Mouse (Mus musculus): ENCODE results near the gene Akap10.
"Not testable (repeated sequence)": the region's sequence is repeated elsewhere in the genome, so short reads cannot be mapped to it uniquely, and the experiment has no call there.

Akap10 gene

DNA sequence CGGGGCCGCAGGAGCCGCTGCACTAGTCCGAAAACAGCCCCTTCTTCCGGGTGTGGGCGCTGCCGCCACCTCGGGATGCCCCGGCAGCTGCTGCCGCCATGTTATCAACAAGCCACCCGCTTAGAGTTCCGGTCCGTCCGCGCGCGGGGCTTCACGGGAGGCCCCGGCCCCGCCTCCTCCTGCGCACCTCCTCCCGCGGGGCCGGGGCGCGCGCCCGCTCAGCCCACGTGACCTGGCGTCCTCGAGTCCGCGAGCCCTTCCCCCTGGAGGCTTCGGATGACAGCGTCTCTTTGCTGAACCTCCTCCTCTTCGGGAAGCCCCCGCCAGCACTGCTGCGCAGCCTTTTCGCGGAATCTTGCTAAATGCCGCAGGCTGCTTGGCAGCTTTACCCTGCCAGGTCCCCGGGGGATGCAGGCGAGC is at the start of gene Akap10:
TSS of gene Akap10 (minus strand) at position 155 of the 420 bp plus-strand sequence.
- DNase-seq (ENCODE audit: low read depth, low spot score) = peak; percentile 97

GRCm38 (mm10) chr11:61975783-61976182 is 45.7 kb upstream of the Akap10 start:
- no peak for DNase-seq (ENCODE audit: low read depth, low spot score)

GRCm38 (mm10) chr11:61974106-61974707 is 44.2 kb upstream of the Akap10 start:
- DNase-seq (ENCODE audit: low read depth, low spot score) = no peak

DNA sequence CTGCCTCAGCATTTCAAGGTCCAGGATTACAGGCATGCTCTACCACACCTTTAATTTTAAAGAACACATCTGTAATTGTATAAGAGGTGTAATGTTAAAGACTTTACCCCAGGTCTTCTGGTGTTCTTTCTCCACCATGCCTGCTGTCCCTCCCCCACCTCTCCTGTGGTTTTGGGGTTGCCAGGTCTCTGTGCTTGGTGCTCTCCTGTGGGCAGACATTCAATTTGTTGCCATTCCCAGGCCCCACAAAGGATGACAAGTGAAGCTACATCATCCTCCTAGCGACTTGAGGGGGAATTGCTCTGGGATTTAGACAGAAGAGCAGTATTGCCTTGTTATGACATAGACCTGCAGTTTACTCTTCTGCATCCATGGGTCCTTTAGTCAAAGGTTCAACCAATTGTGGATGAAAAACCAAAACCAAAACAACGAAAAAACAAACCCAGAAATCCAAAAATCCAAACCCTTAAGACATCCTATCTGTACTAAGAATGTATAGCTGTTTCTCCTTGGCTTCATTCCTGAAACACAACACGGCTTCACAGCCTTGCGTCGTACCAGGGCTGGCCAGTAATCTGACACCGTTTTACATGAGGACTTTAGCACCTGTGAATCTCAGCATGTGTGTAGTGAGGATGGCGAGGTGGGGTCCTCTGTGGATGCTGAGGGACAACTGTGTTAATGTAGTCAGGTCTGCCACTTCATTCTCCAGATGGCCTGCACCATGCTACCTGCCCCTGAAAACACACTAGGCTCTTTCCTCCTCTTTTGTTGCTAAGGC is 41.6 kb upstream of the Akap10 start:
- no peak for DNase-seq (ENCODE audit: low read depth, low spot score)

DNA sequence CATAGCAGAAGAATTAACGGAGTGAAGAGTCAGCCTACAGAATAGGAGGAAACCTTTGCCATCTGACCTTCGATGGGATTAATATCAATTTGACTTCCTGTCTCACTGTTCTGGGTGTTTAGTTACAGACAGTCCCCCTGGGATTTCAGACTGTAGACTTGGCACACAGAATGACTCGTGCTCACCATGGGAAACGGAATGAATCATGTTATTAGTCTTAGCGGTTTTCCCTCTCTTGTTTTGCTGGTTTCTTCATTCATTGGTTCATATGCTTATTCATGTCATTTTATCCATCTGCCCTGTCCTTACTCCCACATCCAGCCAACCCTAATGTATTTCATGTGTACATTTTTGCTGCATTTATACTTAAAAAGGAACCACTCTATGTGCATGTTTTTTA is 40.8 kb upstream of the Akap10 start:
- DNase-seq (ENCODE audit: low read depth, low spot score) = no peak

DNA sequence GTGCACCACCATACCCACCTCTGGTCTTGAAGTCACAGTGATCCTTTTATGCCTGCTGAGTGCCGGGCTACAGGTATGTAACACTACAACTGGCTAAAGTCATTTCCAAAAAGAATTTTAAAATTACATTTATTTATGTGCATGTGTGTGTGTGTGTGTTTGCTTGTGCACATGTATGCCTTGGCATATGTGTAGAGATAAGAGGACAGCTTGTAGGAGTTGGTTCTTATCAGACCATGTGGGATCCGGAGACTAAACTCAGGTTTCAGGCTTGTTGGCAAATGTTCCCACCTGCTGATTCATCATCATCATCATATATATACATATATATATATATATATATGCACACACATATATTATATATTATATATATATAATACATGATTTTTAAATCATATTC is 38.8 kb upstream of the Akap10 start:
- DNase-seq (ENCODE audit: low read depth, low spot score) = no peak

GRCm38 (mm10) chr11:61967034-61967433 is 37.0 kb upstream of the Akap10 start:
- DNase-seq (ENCODE audit: low read depth, low spot score) = no peak

- no peak for DNase-seq (ENCODE audit: low read depth, low spot score)
These were observed 34.6 kb upstream of the Akap10 start for GRCm38 (mm10) chr11:61964611-61965010.

DNA sequence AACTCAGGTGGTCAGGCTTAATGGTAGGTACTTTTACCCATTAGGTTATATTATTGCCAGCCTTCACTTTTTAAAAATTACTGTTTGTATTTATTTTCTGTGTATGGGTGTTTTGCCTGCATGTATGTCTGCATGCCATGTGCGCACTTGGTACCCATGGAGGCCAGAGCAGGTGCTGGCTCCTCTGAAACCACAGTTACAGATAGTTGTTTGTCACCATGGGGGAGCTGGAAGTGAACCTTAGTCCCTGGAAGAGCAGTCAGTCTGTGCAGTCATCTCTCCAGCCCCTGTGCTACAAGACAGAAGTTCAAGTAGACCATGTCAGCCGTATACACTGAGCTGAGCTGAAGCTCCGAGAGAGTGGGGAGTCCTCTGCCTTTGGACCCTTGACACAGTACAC is 33.1 kb upstream of the Akap10 start:
- DNase-seq (ENCODE audit: low read depth, low spot score) = no peak

- peak; percentile 69 for DNase-seq (ENCODE audit: low read depth, low spot score)
These were observed 32.6 kb upstream of the Akap10 start for GRCm38 (mm10) chr11:61962684-61963083.

DNA sequence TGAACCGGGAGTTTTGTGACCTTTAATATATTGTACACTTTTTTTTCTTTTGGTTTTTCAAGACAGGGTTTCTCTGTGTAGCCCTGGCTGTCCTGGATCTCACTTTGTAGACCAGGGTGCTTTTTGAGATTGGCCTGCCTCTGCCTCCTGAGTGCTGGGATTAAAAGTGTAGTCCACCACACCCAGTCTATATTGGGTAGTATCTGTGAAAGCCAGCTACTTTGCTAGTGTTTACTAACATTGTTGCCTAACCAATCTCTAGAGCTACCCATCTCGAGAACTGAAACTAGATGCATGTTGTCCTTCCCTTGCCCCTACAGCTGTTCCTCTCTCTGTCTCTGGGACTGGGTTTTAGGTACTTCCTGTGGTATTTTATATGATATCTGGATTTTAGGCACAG is 30.0 kb upstream of the Akap10 start:
- no peak for DNase-seq (ENCODE audit: low read depth, low spot score)

DNA sequence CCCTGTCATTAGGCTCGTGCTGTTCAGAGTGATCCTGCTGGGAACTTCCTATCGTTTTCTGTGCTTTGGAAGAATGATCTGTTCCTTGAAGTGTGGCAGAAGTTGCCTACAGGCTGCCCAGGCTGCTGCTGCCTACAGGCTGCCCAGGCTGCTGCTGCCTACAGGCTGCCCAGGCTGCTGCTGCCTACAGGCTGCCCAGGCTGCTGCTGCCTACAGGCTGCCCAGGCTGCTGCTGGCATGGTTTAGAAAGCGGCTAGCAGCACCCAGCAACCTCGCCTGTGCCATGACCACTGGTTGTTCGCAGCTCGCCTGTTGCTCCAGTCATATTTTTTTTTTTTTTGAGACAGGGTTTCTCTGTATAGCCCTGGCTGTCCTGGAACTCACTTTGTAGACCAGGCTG is 28.7 kb upstream of the Akap10 start:
- not testable (repeated sequence) for DNase-seq (ENCODE audit: low read depth, low spot score)

- DNase-seq (ENCODE audit: low read depth, low spot score) = no peak
These were observed 27.3 kb upstream of the Akap10 start for GRCm38 (mm10) chr11:61957296-61957813.

GRCm38 (mm10) chr11:61956572-61957295 is 26.7 kb upstream of the Akap10 start, which contains the start of gene Specc1:
Gene Specc1 (plus strand): TSS chr11:61956763.
- DNase-seq (ENCODE audit: low read depth, low spot score) = peak; percentile 81

DNA sequence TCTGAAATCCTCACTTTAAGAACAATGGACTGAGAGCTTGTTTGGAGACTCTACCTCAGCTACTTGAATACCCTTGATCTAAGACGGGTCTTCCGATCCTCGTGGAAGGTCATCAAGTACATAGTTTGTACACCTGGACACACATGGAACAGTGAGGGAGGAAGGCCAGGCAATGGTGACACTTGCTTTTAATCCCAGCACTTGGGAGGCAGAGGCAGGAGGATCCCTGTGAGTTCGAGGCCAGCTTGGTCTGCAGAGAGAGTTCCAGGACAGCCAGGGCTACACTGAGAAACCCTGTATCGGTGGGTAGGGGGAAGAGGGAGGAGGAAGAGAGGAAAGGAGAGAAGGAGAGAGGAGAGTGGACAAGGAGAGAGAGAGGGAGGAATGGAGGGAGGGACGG is 25.9 kb upstream of the Akap10 start:
- DNase-seq (ENCODE audit: low read depth, low spot score) = no peak

- no peak for DNase-seq (ENCODE audit: low read depth, low spot score)
These were observed 25.1 kb upstream of the Akap10 start for GRCm38 (mm10) chr11:61955136-61955535.

- DNase-seq (ENCODE audit: low read depth, low spot score) = peak; percentile 78
These were observed 20.6 kb upstream of the Akap10 start for GRCm38 (mm10) chr11:61950632-61951031.

DNA sequence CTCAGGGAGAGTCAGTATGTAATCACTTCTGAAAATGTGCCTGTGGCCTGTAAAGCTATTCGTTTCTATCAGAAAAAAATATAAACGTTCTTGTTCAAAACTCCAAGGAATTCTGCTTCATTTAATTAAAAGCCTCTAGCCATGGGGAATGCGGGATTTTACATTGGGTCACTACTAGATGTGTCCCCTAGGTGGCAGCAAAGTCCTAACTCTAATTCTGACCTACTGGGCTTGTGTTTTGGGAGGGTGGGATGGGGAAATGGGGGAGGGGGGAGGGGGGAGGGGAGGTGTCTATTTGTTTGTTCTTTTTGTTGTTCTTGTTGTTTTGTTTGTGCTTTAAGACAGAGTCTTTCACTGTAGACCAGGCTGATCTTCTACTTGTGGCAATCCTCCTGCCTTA is 19.3 kb upstream of the Akap10 start:
- peak; percentile 43 for DNase-seq (ENCODE audit: low read depth, low spot score)

DNA sequence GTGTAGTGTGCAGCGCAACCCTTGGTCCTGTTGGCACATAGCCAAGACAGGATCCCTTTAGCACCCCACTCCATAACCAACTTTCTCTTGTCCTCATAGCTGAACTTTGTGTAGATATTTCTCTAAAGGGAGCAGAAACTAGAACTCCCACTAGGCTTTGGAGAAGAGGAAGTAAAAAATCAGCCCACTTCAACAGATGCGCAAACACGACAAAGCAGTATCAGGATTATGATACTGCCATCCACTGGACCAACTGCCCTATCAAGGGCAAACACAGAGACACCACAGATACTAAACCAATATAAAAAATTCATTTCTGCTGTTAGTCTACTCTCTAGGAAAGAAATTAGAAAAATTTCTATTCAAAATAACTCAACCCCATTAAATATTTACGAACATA is 16.6 kb upstream of the Akap10 start:
- DNase-seq (ENCODE audit: low read depth, low spot score) = no peak

GRCm38 (mm10) chr11:61944417-61944816 is 14.4 kb upstream of the Akap10 start:
- DNase-seq (ENCODE audit: low read depth, low spot score) = no peak

- no peak for DNase-seq (ENCODE audit: low read depth, low spot score)
These were observed 12.9 kb upstream of the Akap10 start for GRCm38 (mm10) chr11:61942903-61943302.

GRCm38 (mm10) chr11:61937761-61938160 is 7.7 kb upstream of the Akap10 start:
- no peak for DNase-seq (ENCODE audit: low read depth, low spot score)
